Mouse (Mus musculus) ES-E14 (cell line): ENCODE measurements around the gene Lingo3. TPM values are rescaled to one million over a fixed set of nuclear protein-coding genes. Genes with fewer than 3 reads are reported as not detected.

Source experiments
- DNase-seq: peaks from one replicate; pipeline ENCODE4 v3.0.0-alpha.2; 2013; ENCODE audit warnings: low read depth, low spot score
- H3K27ac ChIP-seq: 2 replicates; pipeline ENCODE4 v1.5.1; 2012; ENCODE audit warnings: low read depth, mild to moderate bottlenecking, low read length, moderate library complexity, mixed read lengths; ENCODE audit not compliant: poor library complexity, insufficient read depth, severe bottlenecking
- H3K36me3 ChIP-seq: 2 replicates; pipeline ENCODE4 v1.6.1; 2012; ENCODE audit warnings: mild to moderate bottlenecking, low read length, moderate library complexity, mixed read lengths; ENCODE audit not compliant: control insufficient read depth, poor library complexity, insufficient read depth, severe bottlenecking
- H3K4me1 ChIP-seq, 2 experiments: fragments of 150-350 bp in 1 of 2; sonication (generic) in 1 of 2; 2 replicates each; pipeline ENCODE4 v1.6.1; 2012; ENCODE audit warnings: low read length in 2 of 2, mild to moderate bottlenecking in 1 of 2, mixed read lengths in 1 of 2; ENCODE audit not compliant: control insufficient read depth in 2 of 2, insufficient read depth in 2 of 2, poor library complexity in 1 of 2
- H3K4me3 ChIP-seq, 2 experiments: fragments of 150-350 bp in 1 of 2; sonication (generic) in 1 of 2; 2 replicates each; pipeline ENCODE4 v1.5.1; 2012; ENCODE audit warnings: low read length in 2 of 2, low read depth in 1 of 2, mild to moderate bottlenecking in 1 of 2, mixed read lengths in 1 of 2; ENCODE audit not compliant: insufficient read depth in 1 of 2, poor library complexity in 1 of 2, severe bottlenecking in 1 of 2
- H3K9ac ChIP-seq: 2 replicates; pipeline ENCODE4 v1.6.1; 2012; ENCODE audit warnings: low read depth, mild to moderate bottlenecking, low read length, mixed read lengths; ENCODE audit not compliant: poor library complexity, insufficient read depth, severe bottlenecking
- H3K9me3 ChIP-seq: fragments of 150-350 bp; sonication (generic); 2 replicates; pipeline ENCODE4 v1.6.1; 2012; ENCODE audit warnings: low read depth, mild to moderate bottlenecking, low read length; ENCODE audit not compliant: control insufficient read depth, insufficient read depth
- CHD2 ChIP-seq: IDR thresholded peaks from 2 replicates; pipeline ENCODE4 v1.6.1; 2014; ENCODE audit warnings: mild to moderate bottlenecking, low read depth, low read length, inconsistent platforms
- HCFC1 ChIP-seq: IDR thresholded peaks from 2 replicates; pipeline ENCODE4 v1.6.1; 2012; ENCODE audit warnings: low read length, inconsistent platforms, borderline replicate concordance; ENCODE audit not compliant: insufficient read depth
- MAFK ChIP-seq: IDR thresholded peaks from 2 replicates; pipeline ENCODE4 v1.6.1; 2014; ENCODE audit warnings: mild to moderate bottlenecking, low read depth, low read length, inconsistent platforms; ENCODE audit not compliant: insufficient read depth
- ZC3H11A ChIP-seq: IDR thresholded peaks from 2 replicates; pipeline ENCODE4 v1.6.1; 2012; ENCODE audit warnings: low read depth, mild to moderate bottlenecking, inconsistent platforms, low read length, borderline replicate concordance
- ZNF384 ChIP-seq: IDR thresholded peaks from 2 replicates; pipeline ENCODE4 v1.6.1; 2012; ENCODE audit warnings: low read depth, low read length, inconsistent platforms
- in situ Hi-C, 2 experiments: fragments of 600-800 bp; cut with MboI; formaldehyde crosslinking; loops; one replicate each; pipeline ENCODE4 v1.15.1; 2025; ENCODE audit warnings: low sequenced_read_pairs in 2 of 2, inconsistent platforms in 1 of 2; ENCODE audit not compliant: unreplicated experiment in 2 of 2
- total RNA-seq: library from RNA; depleted of rRNA; stranded (reverse); fragments of 300-350 nt; gene quantifications from 2 replicates; pipeline ENCODE4 v1.2.3, GENCODE M21; 2012

Gene Lingo3
- total RNA-seq, 1 experiment = 2.4 TPM

GRCm38 (mm10) chr10:80793803-80794202 lies 50.0 kb downstream of the Lingo3 start:
- peaks cover 0 to 14% of the 10 kb centered on the region in 2 experiments; a peak in 1 of 4 replicates for H3K4me1 ChIP-seq
- no peak for DNase-seq
- H3K36me3 ChIP-seq = peaks cover 66% of the 10 kb centered on the region
- TF ChIP-seq MAFK (no peak), ZC3H11A (no peak), CHD2 (no peak), ZNF384 (no peak)
- no peaks in the 10 kb centered on the region for H3K9me3 ChIP-seq
- H3K9ac ChIP-seq = no peak overlapping the region
- H3K4me3 ChIP-seq = no peak overlapping the region
- in situ Hi-C loops = no loop called here
- no peak overlapping the region for H3K27ac ChIP-seq

- Histone ChIP-seq H3K4me3 (no peak overlapping the region), H3K36me3 (peaks cover 72% of the 10 kb centered on the region), H3K27ac (no peak overlapping the region), H3K4me1 (peaks cover 0 to 14% of the 10 kb centered on the region in 2 experiments; a peak in 1 of 4 replicates), H3K9me3 (no peaks in the 10 kb centered on the region), H3K9ac (no peak overlapping the region)
- TF ChIP-seq CHD2 (no peak), ZNF384 (no peak), ZC3H11A (no peak), MAFK (no peak), HCFC1 (no peak)
- DNase-seq = no peak
- in situ Hi-C loops = no loop called here
Observed at GRCm38 (mm10) chr10:80793033-80793784, 50.6 kb downstream of the Lingo3 start.

GRCm38 (mm10) chr10:80792175-80793032 lies 51.4 kb downstream of the Lingo3 start:
- Histone ChIP-seq H3K9me3 (no peaks in the 10 kb centered on the region), H3K27ac (no peak overlapping the region), H3K9ac (peak overlapping the region; percentile 4; the same call in 1 of the 2 replicates), H3K4me1 (peaks cover 0 to 14% of the 10 kb centered on the region in 2 experiments; a peak in 1 of 4 replicates), H3K36me3 (peaks cover 80% of the 10 kb centered on the region), H3K4me3 (peak overlapping the region; percentile 11 to 43; a peak in 3 of 4 replicates)
- DNase-seq = no peak
- in situ Hi-C loops = no loop called here
- TF ChIP-seq ZNF384 (no peak), ZC3H11A (no peak), HCFC1 (no peak), CHD2 (no peak), MAFK (no peak)

- Histone ChIP-seq H3K9ac (peak overlapping the region; percentile 4; the same call in 1 of the 2 replicates), H3K27ac (no peak overlapping the region), H3K9me3 (no peaks in the 10 kb centered on the region), H3K4me3 (peak overlapping the region; percentile 11 to 43; a peak in 3 of 4 replicates), H3K4me1 (peaks cover 0 to 11% of the 10 kb centered on the region in 2 experiments; a peak in 1 of 4 replicates), H3K36me3 (peaks cover 87% of the 10 kb centered on the region)
- no peak for DNase-seq
- in situ Hi-C loops = no loop called here
- TF ChIP-seq MAFK (no peak), CHD2 (no peak), ZNF384 (no peak), HCFC1 (no peak)
Observed at GRCm38 (mm10) chr10:80791476-80792174, 52.2 kb downstream of the Lingo3 start.
